Mouse (Mus musculus): Measurements from ENCODE around the gene Trim47. TPM values are rescaled to one million over a fixed set of nuclear protein-coding genes. Genes with fewer than 3 reads are reported as not detected.

Gene Trim47
- total RNA-seq, 1 experiment from 2014 or later = 17.1 TPM

DNA sequence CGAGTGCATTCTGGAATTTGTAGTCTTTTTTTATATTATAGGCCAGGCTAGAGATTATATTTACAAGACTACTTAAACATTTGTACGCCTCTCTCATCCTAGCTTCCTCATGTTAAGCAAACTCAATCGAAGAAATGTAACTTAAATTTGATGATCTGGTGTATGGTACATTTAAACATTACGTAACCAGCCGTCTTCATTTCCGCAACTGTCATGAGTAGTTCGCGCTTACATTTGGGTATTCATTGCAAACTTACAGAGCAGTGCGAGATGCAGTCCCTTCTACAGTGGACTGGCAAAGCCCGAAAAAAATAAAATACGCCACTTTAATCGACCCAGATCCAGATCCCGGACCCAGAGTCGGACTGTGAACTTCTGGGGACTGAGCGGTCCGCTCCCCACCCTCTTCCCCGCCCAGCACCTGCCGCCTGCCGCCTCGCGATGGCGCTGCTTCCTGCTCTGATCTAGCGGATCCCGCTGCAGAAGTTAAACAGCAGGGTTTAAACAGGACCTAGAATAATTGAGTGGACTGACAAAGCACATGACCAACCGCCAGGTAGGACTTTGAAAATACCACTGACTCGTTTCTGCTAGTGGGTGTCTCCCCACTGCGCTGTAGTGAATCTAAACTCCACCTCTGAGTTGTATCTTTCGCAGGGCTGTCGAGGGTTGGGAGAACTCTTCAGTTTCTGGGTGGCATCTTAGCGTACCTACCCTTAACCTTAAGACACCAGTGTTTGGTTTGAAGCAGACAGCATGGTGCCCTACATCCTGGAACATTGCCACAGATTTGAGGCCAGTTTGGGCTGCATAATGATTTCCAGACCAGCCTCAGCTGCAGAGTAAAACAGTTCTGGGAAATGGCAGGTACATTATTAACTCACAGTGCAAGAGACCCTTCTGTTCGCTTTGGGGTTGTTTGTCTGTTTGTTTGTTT, 39.5 kb downstream of the Trim47 start:
- DNase-seq = peak; percentile 90

- peak; percentile 94 for DNase-seq
These were observed 40.5 kb downstream of the Trim47 start, which contains the start of gene Wbp2 for GRCm38 (mm10) chr11:116086258-116087193. Gene Wbp2, minus strand, starts transcription at chr11:116086995.

DNA sequence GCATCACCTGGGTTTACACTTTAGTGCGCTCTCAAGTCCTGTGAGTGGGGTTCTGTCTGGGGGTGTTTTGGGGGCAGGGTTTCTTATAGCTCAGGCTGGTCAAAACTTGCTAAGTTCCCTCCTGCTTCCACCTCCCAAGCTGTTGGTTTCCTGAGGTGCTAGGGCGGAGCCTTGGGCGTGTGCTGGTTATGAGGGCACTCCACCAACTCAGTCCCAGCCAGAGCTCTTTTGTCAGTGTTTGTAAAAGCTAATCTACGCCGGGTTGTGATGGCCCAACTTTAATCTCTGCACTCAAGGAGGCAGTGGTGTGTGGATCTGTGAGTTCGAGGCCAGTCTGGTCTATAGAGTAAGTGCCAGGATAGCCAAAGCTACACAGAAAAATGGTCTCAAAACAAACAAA, 42.8 kb downstream of the Trim47 start:
- DNase-seq = no peak

DNA sequence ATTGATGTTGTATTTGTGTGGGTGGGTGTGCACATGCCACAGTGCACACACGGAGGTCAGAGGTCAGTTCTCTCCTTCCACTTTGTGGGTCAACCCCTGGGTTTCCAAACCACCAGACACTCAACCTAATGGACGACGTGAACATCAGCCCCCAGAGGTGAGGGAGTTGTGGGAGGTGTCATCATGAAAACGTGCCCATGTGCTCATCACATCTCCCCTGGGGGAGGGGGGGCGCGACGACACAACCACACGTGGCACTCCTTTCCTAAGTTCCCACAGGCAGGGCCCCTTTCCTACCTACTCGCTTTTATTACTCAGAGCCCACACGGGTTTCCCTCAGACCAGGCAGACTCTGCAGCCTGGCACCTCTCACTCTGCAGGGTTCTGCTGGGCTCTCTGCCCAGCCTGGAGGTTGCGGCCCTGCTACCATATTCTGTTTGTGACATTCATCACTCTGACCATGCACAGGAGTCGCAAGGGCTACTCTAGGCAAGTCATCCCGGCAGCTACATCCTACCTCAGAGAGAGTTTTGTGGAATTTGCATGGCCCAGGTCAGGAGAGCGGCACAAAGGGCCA, 43.8 kb downstream of the Trim47 start:
- no peak for DNase-seq

DNA sequence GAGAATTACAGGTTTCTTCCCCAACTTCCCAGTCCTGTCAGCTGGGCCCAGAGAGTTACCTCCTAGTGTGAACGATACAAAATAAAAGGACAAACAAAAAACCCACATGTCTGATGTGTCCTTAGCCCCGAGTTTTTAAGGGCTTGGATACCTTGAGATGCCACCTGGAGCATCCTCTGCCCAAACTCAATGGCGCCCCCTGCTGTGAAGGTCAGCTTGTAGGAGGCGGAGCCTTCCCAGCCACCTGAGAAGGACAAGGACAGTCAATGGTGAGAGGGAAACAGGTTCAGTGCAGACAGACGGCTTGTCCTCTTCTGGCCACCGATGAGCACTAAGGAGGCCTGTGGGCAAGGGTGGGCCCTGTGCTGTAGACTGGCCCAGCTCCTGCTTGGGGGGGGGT, 45.9 kb downstream of the Trim47 start:
- DNase-seq = peak; percentile 65

DNA sequence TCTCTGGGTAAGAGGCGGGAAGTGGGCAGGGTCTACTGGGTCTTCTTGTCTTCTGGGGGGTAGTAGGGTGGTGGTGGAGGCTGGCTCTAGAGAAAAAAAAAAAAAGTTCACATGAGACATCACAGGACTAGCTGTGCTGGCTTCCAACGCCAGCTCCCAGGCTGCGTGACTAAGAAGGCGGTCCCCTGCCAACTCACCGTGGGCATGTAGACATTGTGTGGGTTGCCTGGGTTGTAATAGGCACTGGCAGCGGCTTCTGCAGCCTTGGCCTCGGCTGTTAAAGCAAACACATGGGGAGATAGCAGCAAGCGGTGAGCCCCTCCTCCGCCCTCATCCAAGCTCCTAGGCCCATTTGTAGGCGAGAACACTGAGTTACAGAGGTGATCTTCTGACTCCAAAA, 47.5 kb downstream of the Trim47 start:
- peak; percentile 63 for DNase-seq

GRCm38 (mm10) chr11:116078676-116079320, 48.2 kb downstream of the Trim47 start:
- DNase-seq = no peak

- no peak for DNase-seq
These were observed 48.8 kb downstream of the Trim47 start for GRCm38 (mm10) chr11:116078221-116078620.

DNA sequence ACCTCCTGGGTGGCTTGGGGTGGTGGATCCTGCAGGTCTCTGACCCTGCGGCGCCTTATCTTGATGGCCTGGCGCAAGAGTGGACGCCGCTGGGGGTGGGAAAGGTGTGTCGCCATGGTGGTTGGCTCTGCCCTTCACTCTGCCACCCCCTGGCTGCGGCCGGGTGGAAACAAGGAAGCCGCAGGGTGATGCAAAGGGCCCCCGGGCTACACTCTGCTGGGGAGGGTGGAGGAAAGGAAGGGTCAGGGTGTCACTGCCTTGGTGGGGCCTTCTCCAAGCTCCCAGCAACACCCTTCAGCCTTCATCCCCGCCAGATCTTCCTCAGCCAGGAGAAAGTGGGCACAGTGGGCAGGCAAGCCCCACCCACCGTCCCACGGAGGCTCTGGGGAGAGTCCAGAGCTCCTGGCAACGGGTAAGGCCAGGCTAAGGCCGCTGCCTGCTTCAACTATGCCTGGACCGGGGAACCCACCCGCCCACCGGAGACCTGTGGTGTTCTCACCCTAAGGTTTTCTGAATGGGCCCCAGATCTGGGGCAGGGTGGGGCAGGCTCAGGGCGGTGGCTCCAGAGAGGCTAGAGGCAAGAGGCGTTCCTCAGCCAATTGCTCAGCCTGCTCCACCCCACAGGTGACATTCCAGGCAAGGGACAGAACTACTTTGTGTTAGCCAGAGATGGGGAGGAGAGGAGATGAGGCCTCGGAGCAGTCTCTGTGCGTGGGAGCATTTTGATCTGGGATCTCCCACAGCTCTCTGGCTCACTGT, 49.4 kb downstream of the Trim47 start, which contains the start of gene Unc13d:
Gene Unc13d (minus strand): TSS at position 516 of the 759 bp plus-strand sequence.
- no peak for DNase-seq

GRCm38 (mm10) chr11:116076836-116077235, 50.2 kb downstream of the Trim47 start:
- no peak for DNase-seq

DNA sequence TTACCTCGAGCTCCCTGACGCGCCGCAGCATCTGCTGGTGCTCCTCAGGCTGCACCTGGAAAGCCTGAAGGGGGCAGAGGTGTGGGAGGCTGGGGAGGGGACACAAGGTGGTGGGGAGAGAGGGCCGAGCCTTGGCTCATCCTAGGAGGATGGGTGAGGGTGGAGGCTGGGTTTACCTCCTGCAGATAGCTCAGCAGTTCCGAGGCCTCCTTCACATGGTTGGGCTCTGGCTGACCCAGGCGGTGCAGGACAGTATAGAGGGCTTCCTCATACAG, 50.8 kb downstream of the Trim47 start:
- DNase-seq = no peak

GRCm38 (mm10) chr11:116075539-116076265, 51.3 kb downstream of the Trim47 start:
- DNase-seq = no peak

- DNase-seq = no peak
These were observed 52.5 kb downstream of the Trim47 start for GRCm38 (mm10) chr11:116074436-116074991.

GRCm38 (mm10) chr11:116072608-116073007, 54.4 kb downstream of the Trim47 start:
- DNase-seq = no peak

- DNase-seq = no peak
These were observed 55.5 kb downstream of the Trim47 start for GRCm38 (mm10) chr11:116071510-116071909.

DNA sequence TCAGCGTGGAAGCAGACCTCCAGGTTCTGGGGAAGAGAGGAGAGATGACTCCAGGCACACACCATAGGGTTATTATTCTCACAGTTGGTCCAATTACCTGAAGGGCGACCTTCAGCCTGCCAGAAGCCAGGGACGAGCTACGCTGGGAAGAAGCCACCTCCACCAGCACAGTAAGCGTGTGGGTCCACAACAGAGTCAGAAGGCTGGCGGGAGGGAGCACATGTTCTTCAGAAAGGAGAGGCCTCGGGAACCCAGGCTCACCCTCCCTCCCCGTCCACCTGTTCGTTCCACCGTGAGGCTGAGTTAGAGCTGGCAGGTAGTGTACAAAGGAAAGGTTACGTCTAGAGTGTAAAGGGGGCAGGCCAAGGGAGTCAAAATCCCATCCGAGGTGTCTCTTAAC, 61.7 kb downstream of the Trim47 start:
- DNase-seq = no peak

DNA sequence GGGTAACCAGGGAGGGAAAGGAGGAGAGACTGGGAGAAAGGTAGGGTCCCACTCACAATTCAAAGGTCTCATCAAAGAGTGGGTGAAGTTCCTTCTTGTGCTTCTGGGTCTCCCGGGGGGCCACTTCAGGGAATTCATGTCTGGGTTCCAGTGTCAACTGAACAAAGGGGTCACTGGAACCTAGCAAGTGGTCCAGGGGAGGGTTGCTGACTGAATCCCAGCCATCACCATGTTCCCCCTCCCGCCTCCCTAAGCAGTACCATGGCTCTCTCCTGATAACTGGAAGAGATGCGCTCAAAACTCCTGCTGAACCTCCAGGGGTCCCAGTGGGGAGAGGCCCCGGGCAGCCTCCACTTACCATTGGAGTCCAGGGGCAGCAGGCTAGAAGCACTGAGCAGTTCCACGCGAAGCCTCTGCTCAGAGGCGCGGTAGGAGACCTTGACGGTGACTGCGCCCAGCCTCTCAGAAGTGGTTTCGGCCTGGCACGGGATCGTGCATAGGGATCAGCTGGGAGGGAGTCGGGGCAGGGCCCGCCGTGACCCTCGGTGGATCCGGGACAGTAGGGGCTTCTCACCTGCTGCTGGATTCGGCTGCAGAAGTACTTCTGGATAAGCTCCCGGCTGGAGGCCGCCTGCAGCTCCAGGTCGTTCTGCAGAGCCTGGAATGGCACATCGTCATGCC, 62.7 kb downstream of the Trim47 start:
- no peak for DNase-seq

DNA sequence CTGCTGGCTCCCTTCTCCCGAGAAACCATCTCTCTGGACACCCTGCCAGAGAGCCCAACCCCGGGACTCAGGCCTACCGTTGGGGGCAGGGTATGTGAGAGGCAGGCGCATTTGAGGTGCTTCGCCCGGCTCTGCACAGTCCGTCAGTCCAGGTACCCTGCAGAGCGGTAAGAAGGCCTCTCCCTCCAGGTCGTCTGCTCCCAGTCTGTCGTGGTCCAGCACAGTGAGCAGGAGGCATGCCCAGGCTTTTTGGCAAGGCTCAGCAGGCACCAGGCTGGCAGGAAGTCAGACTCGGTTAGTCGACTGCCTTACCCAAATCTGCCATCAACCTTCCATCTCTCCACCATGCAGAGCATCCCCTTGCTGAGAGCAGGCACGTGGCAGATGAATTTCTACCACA, 63.4 kb downstream of the Trim47 start:
- DNase-seq = no peak

- DNase-seq = no peak
These were observed 64.5 kb downstream of the Trim47 start for GRCm38 (mm10) chr11:116062521-116062920.
